Mouse (Mus musculus) small intestine, adult 2 months (tissue): Measurements from ENCODE around the gene Phactr1. TPM values are rescaled to one million over a fixed set of nuclear protein-coding genes. Genes with fewer than 3 reads are reported as not detected.

Source experiments
- H3K27ac ChIP-seq: fragments of 200-500 bp; 2 replicates; pipeline ENCODE4 v1.5.1; 2012; ENCODE audit warnings: low read depth, low read length, control low read depth, inconsistent platforms; ENCODE audit not compliant: insufficient read depth
- H3K27me3 ChIP-seq: fragments of 200-500 bp; 2 replicates; pipeline ENCODE4 v1.6.1; 2012; ENCODE audit warnings: mild to moderate bottlenecking, moderate library complexity, low read length, inconsistent platforms; ENCODE audit not compliant: control insufficient read depth, insufficient read depth
- H3K36me3 ChIP-seq: fragments of 200-500 bp; 2 replicates; pipeline ENCODE4 v1.6.1; 2012; ENCODE audit warnings: mild to moderate bottlenecking, low read length, control low read depth, inconsistent platforms; ENCODE audit not compliant: control insufficient read depth, insufficient read depth
- H3K4me1 ChIP-seq: fragments of 200-500 bp; 2 replicates; pipeline ENCODE4 v1.6.1; 2012; ENCODE audit warnings: low read length, inconsistent platforms, mixed read lengths; ENCODE audit not compliant: control insufficient read depth, insufficient read depth, insufficient read length
- H3K4me3 ChIP-seq: fragments of 200-500 bp; 2 replicates; pipeline ENCODE4 v1.5.1; 2012; ENCODE audit warnings: low read depth, mild to moderate bottlenecking, control low read depth, inconsistent platforms, low read length, moderate library complexity
- CTCF ChIP-seq: fragments of 200-500 bp; IDR thresholded peaks from 2 replicates; pipeline ENCODE4 v1.5.1; 2012; ENCODE audit warnings: low read depth, mild to moderate bottlenecking, control low read depth, inconsistent platforms, low read length, moderate library complexity, mixed read lengths; ENCODE audit not compliant: insufficient replicate concordance, insufficient read length; ENCODE audit errors: extremely low read depth
- POLR2A ChIP-seq: fragments of 200-500 bp; IDR thresholded peaks from 2 replicates; pipeline ENCODE4 v1.6.1; 2012; ENCODE audit warnings: low read depth, mild to moderate bottlenecking, control low read depth, inconsistent platforms, low read length, moderate library complexity
- WGBS: fragments of 180-500 bp; shearing (Covaris S2); methylation state at CpG from one replicate; pipeline ENCODE4 v1.1.7; 2018; 5-methylcytosine and 5-hydroxymethylcytosine counted together
- polyA plus RNA-seq: library from polyadenylated mRNA; depleted of rRNA; stranded (reverse); fragments of >200 nt; gene quantifications from 2 replicates; pipeline ENCODE4 v1.2.3, GENCODE M21; 2012

Phactr1 gene
- polyA plus RNA-seq, 1 experiment: 0.43 TPM

GRCm38 (mm10) chr13:42720648-42721047 is 40.2 kb downstream of the Phactr1 start:
- Histone ChIP-seq H3K4me3 (no peak overlapping the region), H3K27ac (no peak overlapping the region), H3K4me1 (no peaks in the 10 kb centered on the region), H3K27me3 (no peaks in the 10 kb centered on the region), H3K36me3 (no peaks in the 10 kb centered on the region)
- 9% methylated on average over 1 of the region's 1 CpGs for WGBS
- TF ChIP-seq POLR2A (no peak), CTCF (no peak)

GRCm38 (mm10) chr13:42724011-42724410 is 43.6 kb downstream of the Phactr1 start:
- 60% methylated on average over 3 of the region's 3 CpGs for WGBS
- TF ChIP-seq CTCF (no peak), POLR2A (no peak)
- no peaks in the 10 kb centered on the region for H3K4me1 ChIP-seq
- no peaks in the 10 kb centered on the region for H3K36me3 ChIP-seq
- H3K27me3 ChIP-seq: no peaks in the 10 kb centered on the region
- no peak overlapping the region for H3K4me3 ChIP-seq
- H3K27ac ChIP-seq: no peak overlapping the region

- Histone ChIP-seq H3K36me3 (no peaks in the 10 kb centered on the region), H3K27me3 (no peaks in the 10 kb centered on the region), H3K4me3 (no peak overlapping the region), H3K27ac (no peak overlapping the region), H3K4me1 (no peaks in the 10 kb centered on the region)
- TF ChIP-seq POLR2A (no peak), CTCF (no peak)
- 56% methylated on average over 7 of the region's 7 CpGs for WGBS
Observed at GRCm38 (mm10) chr13:42725709-42726231, 45.3 kb downstream of the Phactr1 start.

GRCm38 (mm10) chr13:42737486-42737885 is 57.1 kb downstream of the Phactr1 start:
- H3K27ac ChIP-seq: no peak overlapping the region
- no peaks in the 10 kb centered on the region for H3K36me3 ChIP-seq
- no peak overlapping the region for H3K4me3 ChIP-seq
- H3K27me3 ChIP-seq: no peaks in the 10 kb centered on the region
- TF ChIP-seq POLR2A (no peak), CTCF (no peak)
- no peaks in the 10 kb centered on the region for H3K4me1 ChIP-seq
- WGBS: 83% methylated on average over 5 of the region's 5 CpGs

GRCm38 (mm10) chr13:42738152-42738551 is 57.7 kb downstream of the Phactr1 start:
- H3K27me3 ChIP-seq: no peaks in the 10 kb centered on the region
- WGBS: 80% methylated on average over 5 of the region's 5 CpGs
- no peak overlapping the region for H3K4me3 ChIP-seq
- H3K36me3 ChIP-seq: no peaks in the 10 kb centered on the region
- no peak for TF ChIP-seq CTCF
- no peak for TF ChIP-seq POLR2A
- no peaks in the 10 kb centered on the region for H3K4me1 ChIP-seq
- H3K27ac ChIP-seq: no peak overlapping the region

- H3K27me3 ChIP-seq: no peaks in the 10 kb centered on the region
- no peaks in the 10 kb centered on the region for H3K4me1 ChIP-seq
- TF ChIP-seq CTCF (no peak), POLR2A (no peak)
- no peaks in the 10 kb centered on the region for H3K36me3 ChIP-seq
- no peak overlapping the region for H3K27ac ChIP-seq
- H3K4me3 ChIP-seq: no peak overlapping the region
Observed at GRCm38 (mm10) chr13:42742226-42742625, 61.8 kb downstream of the Phactr1 start.

GRCm38 (mm10) chr13:42744467-42744866 is 64.0 kb downstream of the Phactr1 start:
- TF ChIP-seq CTCF: no peak
- no peak for TF ChIP-seq POLR2A
- no peaks in the 10 kb centered on the region for H3K36me3 ChIP-seq
- H3K4me3 ChIP-seq: no peak overlapping the region
- H3K27me3 ChIP-seq: no peaks in the 10 kb centered on the region
- 77% methylated on average over 5 of the region's 5 CpGs for WGBS
- H3K27ac ChIP-seq: no peak overlapping the region
- H3K4me1 ChIP-seq: no peaks in the 10 kb centered on the region

GRCm38 (mm10) chr13:42757654-42758400 is 77.4 kb downstream of the Phactr1 start:
- WGBS: 53% methylated on average over 11 of the region's 11 CpGs
- no peak for TF ChIP-seq POLR2A
- TF ChIP-seq CTCF: no peak
- Histone ChIP-seq H3K4me1 (no peaks in the 10 kb centered on the region), H3K4me3 (no peak overlapping the region), H3K36me3 (no peaks in the 10 kb centered on the region), H3K27me3 (no peaks in the 10 kb centered on the region), H3K27ac (no peak overlapping the region)
